Mouse (Mus musculus): Measurements from ENCODE around the gene Ccdc187.

The Ccdc187 gene

DNA sequence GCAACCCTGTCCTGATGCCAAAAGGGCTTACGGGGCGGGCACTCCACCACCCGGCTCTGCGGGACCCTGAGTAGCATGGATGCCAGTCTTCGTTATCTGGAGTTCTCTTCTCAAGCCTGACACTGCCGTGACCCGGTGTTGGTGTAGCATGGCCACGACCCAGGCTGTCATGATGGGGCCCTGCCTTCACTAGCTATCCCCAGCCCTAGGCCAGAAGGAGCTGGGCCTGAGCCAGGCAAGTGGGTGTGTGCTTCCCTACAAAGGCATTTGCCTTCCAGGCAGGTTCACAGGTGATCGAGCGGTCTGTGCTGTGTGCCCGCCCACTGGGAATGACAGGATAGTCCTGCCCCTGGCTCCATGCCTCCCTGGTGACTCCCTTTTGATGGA is 21.6 kb upstream of the Ccdc187 start:
- DNase-seq, result peak; percentile 62

- peak; percentile 65 for DNase-seq
These were observed 20.9 kb upstream of the Ccdc187 start, which contains the start of gene Gpsm1 for GRCm38 (mm10) chr2:26315072-26315924. Gene Gpsm1, plus strand, starts transcription at chr2:26315515.

GRCm38 (mm10) chr2:26314281-26315071 is 20.1 kb upstream of the Ccdc187 start:
- DNase-seq, result peak; percentile 58

DNA sequence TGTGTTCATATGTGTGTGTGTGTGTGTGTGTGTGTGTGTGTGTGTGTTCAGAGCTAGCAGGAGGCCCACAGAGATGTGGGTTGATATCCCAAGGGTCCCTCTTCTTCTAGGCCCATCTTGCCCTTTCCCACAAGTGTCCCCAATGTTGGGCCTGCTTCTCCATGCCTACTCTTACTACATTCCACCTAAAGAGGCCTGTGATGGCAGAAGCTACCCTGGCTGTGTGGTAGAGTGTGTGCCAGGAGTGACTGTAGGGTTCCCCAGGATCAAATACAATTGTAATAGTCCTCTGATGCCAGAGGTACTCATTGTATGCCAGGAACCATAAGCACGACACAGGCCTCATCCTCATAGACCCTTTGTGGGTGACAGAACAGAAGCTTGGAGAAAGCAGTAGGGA is 19.0 kb upstream of the Ccdc187 start:
- DNase-seq, result no peak

- no peak for DNase-seq
These were observed 18.5 kb upstream of the Ccdc187 start for GRCm38 (mm10) chr2:26312812-26313211.

- DNase-seq, result no peak
These were observed 17.6 kb upstream of the Ccdc187 start for GRCm38 (mm10) chr2:26311936-26312335.

- peak; percentile 26 for DNase-seq
These were observed 15.4 kb upstream of the Ccdc187 start for GRCm38 (mm10) chr2:26309739-26310138.

DNA sequence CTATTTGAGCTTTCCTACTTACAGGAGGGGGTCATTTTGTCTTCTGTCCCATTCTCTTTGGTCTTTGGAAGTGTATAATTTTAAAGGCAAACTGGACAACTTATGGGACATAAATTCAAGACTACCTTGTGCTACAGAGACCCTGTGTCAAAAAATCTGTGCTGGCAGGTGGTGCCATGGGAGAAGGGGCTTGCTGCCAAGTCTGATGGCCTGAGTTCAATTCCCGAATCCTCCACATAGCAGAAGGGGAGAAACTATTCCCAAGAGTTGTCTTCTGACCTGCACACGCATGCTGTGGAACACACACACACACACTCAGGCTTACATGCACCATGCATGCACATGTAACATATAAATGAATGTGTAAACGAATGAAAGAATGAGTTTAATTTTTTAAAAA is 12.3 kb upstream of the Ccdc187 start:
- DNase-seq, result no peak

- DNase-seq, result no peak
These were observed 11.2 kb upstream of the Ccdc187 start for GRCm38 (mm10) chr2:26305555-26305954.

DNA sequence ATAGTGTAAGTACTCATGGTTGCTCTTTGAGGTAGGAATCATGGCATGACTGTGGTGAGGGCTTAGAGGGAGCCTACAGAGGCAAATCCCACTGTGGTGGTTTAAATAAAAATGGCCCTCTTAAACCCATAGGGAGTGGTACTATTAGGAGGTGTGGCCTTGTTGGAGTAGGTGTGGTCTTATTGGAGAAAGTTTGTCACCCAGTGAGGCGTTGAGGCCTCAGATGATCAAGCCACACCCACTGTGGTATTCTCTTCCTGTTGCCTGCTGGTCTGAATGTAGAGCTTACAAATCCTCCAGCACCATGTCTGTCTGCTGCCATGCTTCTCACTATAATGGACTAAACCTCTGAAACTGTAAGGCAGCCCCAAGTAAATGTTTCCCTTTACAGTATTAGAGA is 10.4 kb upstream of the Ccdc187 start:
- DNase-seq, result no peak

GRCm38 (mm10) chr2:26302005-26302503 is 7.7 kb upstream of the Ccdc187 start:
- no peak for DNase-seq

GRCm38 (mm10) chr2:26300808-26301174 is 6.4 kb upstream of the Ccdc187 start:
- DNase-seq, result peak; percentile 76

GRCm38 (mm10) chr2:26300161-26300807 is 5.9 kb upstream of the Ccdc187 start:
- DNase-seq, result no peak

GRCm38 (mm10) chr2:26299336-26299735 is 5.0 kb upstream of the Ccdc187 start:
- DNase-seq, result no peak

DNA sequence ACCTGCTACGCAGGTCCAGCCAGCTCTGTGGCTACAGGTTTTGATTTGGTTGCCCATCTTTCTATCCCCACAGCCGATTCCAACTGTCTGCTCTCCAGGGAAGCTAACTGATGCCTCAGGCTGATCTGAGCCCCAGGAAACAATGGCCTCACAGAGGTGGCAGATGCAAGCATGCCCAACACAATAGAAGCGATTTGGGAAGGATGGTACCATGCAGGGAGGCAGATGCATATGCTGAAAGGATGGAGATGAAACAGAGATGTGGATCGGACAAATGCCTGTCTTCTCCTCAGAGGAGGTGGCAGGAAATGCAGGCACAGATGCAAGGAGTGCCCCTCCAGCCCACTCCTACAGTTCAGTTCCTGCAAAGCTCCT is 4.5 kb upstream of the Ccdc187 start:
- DNase-seq, result no peak

DNA sequence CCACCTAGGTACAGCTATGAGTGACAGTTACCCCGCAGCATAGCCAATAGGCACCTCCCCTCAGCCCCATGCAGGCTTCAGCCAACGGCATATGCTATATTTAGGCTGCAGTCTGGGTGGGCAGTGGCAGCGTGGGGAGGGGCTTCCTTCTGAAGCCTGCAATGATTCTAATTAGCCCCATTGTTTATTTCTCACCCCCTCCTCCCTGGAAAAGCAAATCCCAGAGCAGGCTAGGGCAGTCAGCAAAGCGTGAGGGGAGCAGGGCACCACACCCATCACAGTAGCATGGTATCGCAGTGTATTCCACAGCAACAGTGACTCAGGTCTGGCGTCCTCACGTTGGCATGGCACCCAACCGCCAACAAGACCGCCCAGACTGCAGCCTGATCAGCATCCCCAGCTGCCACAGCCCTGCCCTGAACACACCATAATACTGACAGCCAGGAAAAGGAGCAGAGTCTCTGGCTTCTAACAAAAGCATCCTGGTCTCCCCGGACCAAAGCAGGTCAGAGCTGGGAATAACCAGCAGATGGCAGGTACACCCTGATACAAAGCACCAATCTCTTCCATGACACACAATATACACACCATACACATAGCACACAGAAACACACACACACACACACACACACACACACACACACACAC is 4.0 kb upstream of the Ccdc187 start:
- DNase-seq, result no peak

DNA sequence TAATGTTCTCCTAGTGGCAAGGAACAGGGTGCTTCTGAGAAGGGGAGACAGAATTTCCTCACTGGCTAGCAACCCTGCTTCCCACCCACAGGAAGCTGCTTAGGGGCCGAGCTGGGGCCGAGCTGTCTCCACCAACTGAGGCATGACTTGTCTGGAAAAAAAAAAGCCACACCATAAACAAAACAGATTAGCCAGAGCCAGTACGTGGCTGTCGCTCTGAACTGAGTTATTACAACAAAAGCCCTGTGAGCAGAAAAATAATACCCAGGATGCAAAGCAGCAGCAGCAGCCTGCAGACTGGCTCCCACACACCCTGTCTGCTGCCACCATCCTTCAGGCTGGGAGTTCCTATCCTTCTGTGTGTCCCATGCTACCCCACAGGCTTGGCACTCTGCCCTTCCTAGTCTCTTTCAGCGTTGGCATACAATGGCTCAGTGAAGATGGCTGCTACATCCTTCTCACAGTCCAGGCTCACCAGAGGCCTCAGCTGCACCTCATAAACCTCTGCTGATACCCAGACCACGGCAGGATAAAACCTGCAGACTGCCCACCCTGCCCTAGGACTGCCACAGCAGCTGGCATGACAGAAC is 2.3 kb upstream of the Ccdc187 start:
- DNase-seq, result no peak

DNA sequence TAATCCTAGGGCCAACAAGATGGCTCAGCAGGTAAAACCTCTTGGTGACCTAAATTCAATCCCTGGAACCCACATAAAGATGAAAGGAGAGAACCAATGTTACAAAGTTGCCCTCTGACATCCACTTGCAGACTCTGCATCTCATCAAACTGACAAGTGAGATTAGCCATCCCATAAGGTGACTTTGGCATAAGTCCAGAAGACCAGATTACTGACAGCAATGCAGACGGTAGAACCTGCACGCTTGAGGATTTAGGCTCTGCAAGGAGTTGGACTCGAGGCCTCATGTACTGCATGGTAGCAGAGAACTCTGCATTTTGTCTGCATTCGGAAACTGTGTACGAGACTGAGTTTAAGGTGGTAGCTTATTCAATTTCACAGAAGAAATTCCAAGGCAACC is 4.2 kb downstream of the Ccdc187 start:
- DNase-seq, result no peak

DNA sequence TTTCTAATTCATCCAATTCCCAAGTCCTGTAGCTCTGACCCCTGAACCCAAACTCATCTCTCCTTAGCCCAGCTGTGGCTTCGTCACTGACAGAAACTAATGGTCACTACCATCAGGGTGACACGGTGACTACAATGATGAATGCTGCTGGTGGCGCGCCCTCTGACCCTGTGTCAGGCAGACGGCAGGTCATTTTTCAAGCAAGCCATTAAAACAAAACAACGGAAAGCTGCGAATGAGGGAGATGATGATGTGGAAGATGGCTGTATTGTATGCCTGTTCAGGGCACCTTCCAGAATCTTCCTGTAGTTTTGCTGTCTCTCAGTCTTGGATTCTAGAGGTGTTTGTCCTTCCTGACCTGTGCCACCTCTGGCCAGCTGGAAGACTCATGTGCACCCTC is 8.0 kb downstream of the Ccdc187 start:
- no peak for DNase-seq

GRCm38 (mm10) chr2:26285804-26286203 is 8.6 kb downstream of the Ccdc187 start:
- no peak for DNase-seq

DNA sequence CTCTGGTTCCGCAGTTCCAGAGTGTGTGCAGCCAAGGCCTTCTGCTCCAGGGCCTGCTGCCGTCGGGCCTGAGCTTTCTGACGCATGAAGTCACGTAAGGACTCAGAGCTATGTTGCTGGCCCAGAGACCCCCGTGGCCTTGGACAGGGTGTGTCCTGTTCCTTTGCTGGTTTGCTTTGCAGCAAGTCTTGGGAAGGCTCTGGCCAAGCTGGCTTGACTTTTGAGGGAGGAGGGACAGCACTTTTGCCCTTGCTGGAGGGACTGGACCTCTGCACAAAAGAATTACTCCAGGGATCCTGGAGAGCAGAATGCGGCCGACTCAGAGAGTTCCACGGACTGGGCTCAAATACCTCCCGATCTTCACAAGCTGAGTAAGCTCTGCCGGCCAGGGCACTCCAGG is 13.8 kb downstream of the Ccdc187 start:
- DNase-seq, result no peak

GRCm38 (mm10) chr2:26279712-26280111 is 14.6 kb downstream of the Ccdc187 start:
- DNase-seq, result no peak

DNA sequence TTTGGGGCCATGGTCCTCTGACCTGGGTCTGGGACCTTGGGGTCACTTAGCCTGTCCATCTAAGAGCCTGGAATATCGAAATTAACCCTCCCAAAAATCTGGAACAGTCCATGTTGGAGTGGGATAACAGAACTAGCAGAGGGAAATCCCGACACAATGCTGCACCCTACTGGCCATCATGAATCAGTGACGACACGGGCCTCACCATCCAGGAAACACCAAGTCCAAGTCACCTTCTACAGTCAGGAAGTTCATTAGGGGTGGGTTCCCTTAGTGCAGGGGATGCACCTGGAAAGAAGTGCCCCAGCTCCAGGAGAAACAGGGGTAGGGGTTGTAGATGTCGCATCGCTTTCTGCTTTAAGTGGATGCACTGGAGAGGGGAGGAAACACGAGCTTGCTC is 20.7 kb downstream of the Ccdc187 start:
- peak; percentile 30 for DNase-seq
